Mouse (Mus musculus) midbrain, embryonic 11.5 days (tissue): ENCODE measurements around the gene Gm10382. TPM values are rescaled to one million over a fixed set of nuclear protein-coding genes. Genes with fewer than 3 reads are reported as not detected.
"Not testable (repeated sequence)": the region's sequence is repeated elsewhere in the genome, so short reads cannot be mapped to it uniquely, and the experiment has no call there.

ENCODE experiments used
- ATAC-seq: fragments of 200-750 bp; cut with Nextera tagmentation; 2 replicates; pipeline ENCODE4 v1.8.0; 2017; ENCODE audit warnings: moderate TSS enrichment, moderate library complexity; ENCODE audit not compliant: low FRiP score
- DNase-seq: peaks from one replicate; pipeline ENCODE4 v3.0.0; 2015; ENCODE audit warnings: low spot score; ENCODE audit errors: missing footprints
- H3K27ac ChIP-seq: fragments of 300-500 bp; sonication (generic); 2 replicates; pipeline ENCODE4 v1.5.1; 2014; ENCODE audit warnings: low read depth, low read length
- H3K27me3 ChIP-seq: fragments of 300-500 bp; sonication (generic); 2 replicates; pipeline ENCODE4 v1.6.1; 2014; ENCODE audit warnings: mild to moderate bottlenecking, low read length, moderate library complexity, mixed read lengths; ENCODE audit not compliant: control insufficient read depth, insufficient read depth
- H3K36me3 ChIP-seq: fragments of 300-500 bp; sonication (generic); 2 replicates; pipeline ENCODE4 v1.6.1; 2014; ENCODE audit warnings: mild to moderate bottlenecking, low read length, moderate library complexity, mixed read lengths; ENCODE audit not compliant: control insufficient read depth, insufficient read depth
- H3K4me1 ChIP-seq: fragments of 300-500 bp; sonication (generic); 2 replicates; pipeline ENCODE4 v1.6.1; 2014; ENCODE audit warnings: low read length; ENCODE audit not compliant: control insufficient read depth, insufficient read depth
- H3K4me2 ChIP-seq: fragments of 300-500 bp; sonication (generic); 2 replicates; pipeline ENCODE4 v1.6.1; 2014; ENCODE audit warnings: mild to moderate bottlenecking, moderate library complexity
- H3K4me3 ChIP-seq: fragments of 300-500 bp; sonication (generic); 2 replicates; pipeline ENCODE4 v1.5.1; 2014; ENCODE audit warnings: low read depth, low read length
- H3K9ac ChIP-seq: fragments of 300-500 bp; sonication (generic); 2 replicates; pipeline ENCODE4 v1.6.1; 2014; ENCODE audit warnings: low read length
- H3K9me3 ChIP-seq: fragments of 300-500 bp; sonication (generic); 2 replicates; pipeline ENCODE4 v1.6.1; 2016; ENCODE audit warnings: low read length; ENCODE audit not compliant: control insufficient read depth
- WGBS: fragments of 180-500 bp; shearing (Covaris S2); extraction: QIAGEN DNeasy Blood & Tissue Kit; methylation state at CpG from one replicate; pipeline ENCODE4 v1.1.7; 2014; 5-methylcytosine and 5-hydroxymethylcytosine counted together
- polyA plus RNA-seq: library from polyadenylated mRNA; unstranded; fragments of >200 nt; fragmentation: Nextera tagmentation; extraction: Ambion mirVana; gene quantifications from 2 replicates; pipeline ENCODE4 v1.2.1, GENCODE M21; 2014

The Gm10382 gene
- polyA plus RNA-seq, 1 experiment from 2014 or later = 0.29 TPM

DNA sequence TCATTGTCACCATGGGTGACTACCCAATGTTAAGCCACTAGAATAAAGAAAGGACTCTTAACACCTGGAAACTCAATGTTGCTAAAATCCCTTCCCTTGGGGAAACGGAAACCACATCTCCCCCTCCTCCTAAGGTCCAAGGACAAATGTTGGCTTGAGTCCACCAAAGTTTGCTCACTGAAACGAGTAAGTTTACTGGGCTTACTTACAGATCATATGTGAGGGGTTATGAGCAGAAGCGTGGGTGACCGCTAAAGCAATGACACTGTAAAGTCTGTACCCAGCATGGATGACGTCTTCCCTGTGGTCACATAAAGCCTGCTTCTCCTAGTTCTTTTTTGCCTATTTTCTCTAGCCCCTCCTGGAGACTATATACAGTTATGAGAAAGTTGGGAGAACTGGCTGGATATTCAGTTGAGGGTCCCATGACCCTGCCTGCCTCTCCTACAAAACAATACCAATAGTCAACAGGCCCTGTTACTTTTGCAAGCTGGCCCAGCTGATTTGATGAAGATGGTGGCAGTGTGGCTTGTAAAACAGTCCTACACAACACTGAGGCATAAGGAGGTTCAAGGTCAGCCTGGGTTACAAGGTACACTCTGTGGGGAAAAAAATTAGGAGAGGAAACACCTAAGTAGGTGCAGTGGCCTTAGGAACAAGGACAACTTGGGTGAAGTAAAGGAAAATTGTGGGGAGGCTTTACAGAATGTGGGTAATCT, 7.0 kb upstream of the Gm10382 start:
- H3K4me3 ChIP-seq = no peak overlapping the region
- 84% methylated on average over 5 of the region's 5 CpGs for WGBS

GRCm38 (mm10) chr5:125382673-125383558, 6.2 kb upstream of the Gm10382 start:
- Histone ChIP-seq H3K4me3 (no peak overlapping the region), H3K4me1 (no peaks in the 10 kb centered on the region), H3K9me3 (no peaks in the 10 kb centered on the region), H3K27me3 (no peaks in the 10 kb centered on the region), H3K4me2 (no peak overlapping the region), H3K27ac (no peak overlapping the region), H3K36me3 (peaks cover 11% of the 10 kb centered on the region), H3K9ac (no peak overlapping the region)
- 51% methylated on average over 6 of the region's 6 CpGs for WGBS
- peak; percentile 68; the same call in 1 of the 2 replicates for ATAC-seq
- peak; percentile 91 for DNase-seq

More for the DNA sequence above, 7.0 kb upstream of the Gm10382 start:
- ATAC-seq (peak; percentile 24; the same call in 1 of the 2 replicates), DNase-seq (no peak)
- no peak overlapping the region for H3K9ac ChIP-seq
- no peak overlapping the region for H3K27ac ChIP-seq
- H3K4me1 ChIP-seq = no peaks in the 10 kb centered on the region
- H3K9me3 ChIP-seq = no peaks in the 10 kb centered on the region
- H3K4me2 ChIP-seq = no peak overlapping the region
- H3K36me3 ChIP-seq = peaks cover 11% of the 10 kb centered on the region
- no peaks in the 10 kb centered on the region for H3K27me3 ChIP-seq

- Histone ChIP-seq H3K9ac (no peak overlapping the region), H3K4me3 (no peak overlapping the region), H3K27me3 (no peaks in the 10 kb centered on the region), H3K4me1 (peaks cover 7% of the 10 kb centered on the region), H3K4me2 (no peak overlapping the region), H3K9me3 (no peaks in the 10 kb centered on the region), H3K36me3 (peaks cover 11% of the 10 kb centered on the region), H3K27ac (no peak overlapping the region)
- DNase-seq (no peak), ATAC-seq (no peak)
- WGBS = 79% methylated on average over 3 of the region's 3 CpGs
Observed at GRCm38 (mm10) chr5:125383637-125384420, 5.3 kb upstream of the Gm10382 start.

- Histone ChIP-seq H3K27me3 (no peaks in the 10 kb centered on the region), H3K36me3 (peaks cover 11% of the 10 kb centered on the region), H3K4me1 (peaks cover 7% of the 10 kb centered on the region), H3K9me3 (no peaks in the 10 kb centered on the region), H3K27ac (no peak overlapping the region; the same call in 1 of the 2 replicates), H3K4me2 (no peak overlapping the region), H3K4me3 (no peak overlapping the region), H3K9ac (no peak overlapping the region)
- no peak for ATAC-seq
- no peak for DNase-seq
- 91% methylated on average over 2 of the region's 2 CpGs for WGBS
Observed at GRCm38 (mm10) chr5:125384512-125385214, 4.5 kb upstream of the Gm10382 start.

DNA sequence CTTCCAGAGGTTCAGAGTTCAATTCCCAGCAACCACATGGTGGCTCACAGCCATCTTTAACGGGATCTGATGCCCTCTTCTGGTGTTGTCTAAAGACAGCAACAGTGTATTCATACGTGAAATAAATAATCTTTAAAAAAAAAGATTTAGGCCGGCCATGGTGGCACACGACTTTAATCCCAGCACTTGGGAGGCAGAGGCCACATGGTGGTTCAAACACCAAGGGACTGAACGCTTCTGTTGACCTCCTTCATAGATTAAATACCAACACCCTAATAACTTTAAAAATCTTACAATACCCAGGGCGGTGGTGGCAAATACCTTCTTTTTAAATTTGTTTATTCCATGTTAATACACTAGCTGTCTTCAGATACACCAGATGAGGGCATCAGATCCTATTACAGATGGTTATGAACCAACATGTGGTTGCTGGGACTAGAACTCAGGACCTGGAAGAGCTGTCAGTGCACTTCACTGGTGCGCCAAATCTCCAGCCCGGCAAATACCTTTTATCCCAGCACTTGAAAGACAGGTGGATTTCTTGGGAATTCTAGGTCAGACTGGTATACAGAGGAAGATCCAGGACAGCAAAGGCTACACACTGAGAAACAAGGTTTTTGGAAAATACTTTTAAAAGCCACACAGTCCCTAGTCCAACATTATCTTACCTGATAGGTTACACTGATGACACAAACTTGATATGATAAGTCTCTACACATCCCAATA, 3.7 kb upstream of the Gm10382 start:
- H3K4me2 ChIP-seq = no peak overlapping the region

GRCm38 (mm10) chr5:125387295-125387694, 1.8 kb upstream of the Gm10382 start:
- H3K4me1 ChIP-seq = peaks cover 13% of the 10 kb centered on the region
- not testable (repeated sequence) for H3K4me2 ChIP-seq, DNase-seq, H3K27me3 ChIP-seq, H3K27ac ChIP-seq, ATAC-seq, H3K9ac ChIP-seq, H3K9me3 ChIP-seq, H3K4me3 ChIP-seq
- H3K36me3 ChIP-seq = peaks cover 11% of the 10 kb centered on the region
- WGBS = 90% methylated on average over 4 of the region's 6 CpGs

More for the DNA sequence above, 3.7 kb upstream of the Gm10382 start:
- no peaks in the 10 kb centered on the region for H3K9me3 ChIP-seq
- WGBS = 80% methylated on average over 8 of the region's 8 CpGs
- no peak overlapping the region for H3K27ac ChIP-seq
- no peaks in the 10 kb centered on the region for H3K27me3 ChIP-seq
- DNase-seq (no peak), ATAC-seq (no peak)
- H3K36me3 ChIP-seq = peaks cover 11% of the 10 kb centered on the region
- H3K9ac ChIP-seq = no peak overlapping the region
- H3K4me1 ChIP-seq = peaks cover 12% of the 10 kb centered on the region
- no peak overlapping the region for H3K4me3 ChIP-seq

DNA sequence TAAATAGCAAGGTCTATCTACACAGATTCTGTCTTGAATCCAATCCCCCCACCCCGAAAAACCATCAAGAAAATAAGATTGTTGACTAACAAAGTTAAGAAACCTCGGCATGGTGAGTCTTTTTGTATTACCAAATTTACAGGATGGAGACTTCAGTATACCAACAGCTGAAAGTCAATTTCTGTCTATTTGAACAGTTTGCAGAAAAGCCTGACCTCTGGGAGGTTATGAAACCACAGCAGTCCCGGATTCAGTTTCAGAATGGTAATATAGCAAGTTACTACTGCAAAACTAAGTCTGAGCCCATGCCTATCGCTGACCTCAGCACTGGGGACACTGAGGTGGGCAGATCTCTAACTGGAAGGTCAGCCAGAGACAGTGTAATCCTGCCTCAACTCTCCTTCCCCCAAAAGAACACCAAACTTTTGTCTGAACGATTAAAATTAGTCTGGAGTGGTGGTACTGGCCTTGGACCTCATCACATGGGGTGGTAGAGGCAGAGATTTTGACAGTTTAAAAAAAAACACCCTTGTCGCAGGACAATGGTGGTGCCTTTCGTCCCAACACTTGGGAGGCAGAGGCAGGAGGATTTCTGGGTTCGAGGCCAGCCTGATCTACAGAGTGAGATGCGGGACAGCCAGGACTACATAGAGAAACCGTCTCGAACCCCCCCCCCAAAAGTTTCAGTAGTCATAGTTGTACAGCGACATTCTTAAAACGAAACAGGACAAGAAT, 597 bp upstream of the Gm10382 start:
- peaks cover 23% of the 10 kb centered on the region for H3K4me1 ChIP-seq
- no peak for ATAC-seq
- peaks cover 11% of the 10 kb centered on the region for H3K36me3 ChIP-seq
- no peak overlapping the region for H3K27ac ChIP-seq
- 31% methylated on average over 13 of the region's 13 CpGs for WGBS
- H3K27me3 ChIP-seq = no peaks in the 10 kb centered on the region
- H3K4me2 ChIP-seq = peak overlapping the region; percentile 97
- DNase-seq = no peak
- peak overlapping the region; percentile 98 for H3K9ac ChIP-seq
- no peaks in the 10 kb centered on the region for H3K9me3 ChIP-seq
- peak overlapping the region; percentile 100 for H3K4me3 ChIP-seq
